Mouse (Mus musculus) ovary, adult 18-20 months (tissue): ENCODE measurements at regions not wholly inside any gene's neighbourhood (a gene's known extent, or its start where the extent isn't known, plus 50 kb on each side); places are given as distances from the start of the nearest gene placed in this dataset.
A peak's percentile ranks its signal among the peaks of the same experiment; 100 is the strongest.
"Not testable (repeated sequence)": the region's sequence is repeated elsewhere in the genome, so short reads cannot be mapped to it uniquely, and the experiment has no call there.

ENCODE experiments used
- DNase-seq: peaks from one replicate; pipeline ENCODE4 v3.0.0; 2022; ENCODE audit warnings: low spot score, mixed read lengths

GRCm38 (mm10) chr14:37571971-37572370 is 436.9 kb upstream of the Ghitm start:
- DNase-seq = no peak

- no peak for DNase-seq
These were observed 423.2 kb upstream of the Ghitm start for GRCm38 (mm10) chr14:37558258-37558657.

GRCm38 (mm10) chr14:37523616-37524015 is 388.5 kb upstream of the Ghitm start:
- no peak for DNase-seq

- not testable (repeated sequence) for DNase-seq
These were observed 385.6 kb upstream of the Ghitm start for GRCm38 (mm10) chr14:37520631-37521030.

GRCm38 (mm10) chr14:37505314-37505713 is 370.2 kb upstream of the Ghitm start:
- DNase-seq = no peak

GRCm38 (mm10) chr14:37490711-37491110 is 355.6 kb upstream of the Ghitm start:
- no peak for DNase-seq

GRCm38 (mm10) chr14:37485292-37485691 is 350.2 kb upstream of the Ghitm start:
- no peak for DNase-seq

GRCm38 (mm10) chr14:37477599-37477998 is 342.5 kb upstream of the Ghitm start:
- no peak for DNase-seq

- no peak for DNase-seq
These were observed 333.6 kb upstream of the Ghitm start for GRCm38 (mm10) chr14:37468711-37469110.

GRCm38 (mm10) chr14:37440874-37441273 is 305.8 kb upstream of the Ghitm start:
- no peak for DNase-seq

GRCm38 (mm10) chr14:37430656-37431055 is 295.6 kb upstream of the Ghitm start:
- no peak for DNase-seq

GRCm38 (mm10) chr14:37425506-37425905 is 290.4 kb upstream of the Ghitm start:
- no peak for DNase-seq

GRCm38 (mm10) chr14:37421566-37421965 is 286.5 kb upstream of the Ghitm start:
- no peak for DNase-seq

GRCm38 (mm10) chr14:37412583-37412982 is 277.5 kb upstream of the Ghitm start:
- not testable (repeated sequence) for DNase-seq

- no peak for DNase-seq
These were observed 236.9 kb upstream of the Ghitm start for GRCm38 (mm10) chr14:37371972-37372371.

- DNase-seq = no peak
These were observed 226.8 kb upstream of the Ghitm start for GRCm38 (mm10) chr14:37361896-37362295.

GRCm38 (mm10) chr14:37355968-37356704 is 221.1 kb upstream of the Ghitm start:
- DNase-seq = peak; percentile 4

- no peak for DNase-seq
These were observed 188.3 kb upstream of the Ghitm start for GRCm38 (mm10) chr14:37323392-37323791.

- no peak for DNase-seq
These were observed 180.3 kb upstream of the Ghitm start for GRCm38 (mm10) chr14:37315239-37315895.

- DNase-seq = no peak
These were observed 178.8 kb upstream of the Ghitm start for GRCm38 (mm10) chr14:37313906-37314305.

GRCm38 (mm10) chr14:37312887-37313286 is 177.8 kb upstream of the Ghitm start:
- no peak for DNase-seq

- DNase-seq = no peak
These were observed 171.7 kb upstream of the Ghitm start for GRCm38 (mm10) chr14:37306622-37307274.

- no peak for DNase-seq
These were observed 163.6 kb upstream of the Ghitm start for GRCm38 (mm10) chr14:37298631-37299030.
